ENCODE assay signal across 14 mouse cellular contexts in genomic region chr7:65141907-65142698, GRCm38 (mm10). TPM values are rescaled to one million over a fixed set of nuclear protein-coding genes. Genes with fewer than 3 reads are reported as not detected.
DNase-seq lines count a peak whose midpoint lies in the region; ATAC-seq and TF ChIP-seq lines count a peak whose summit lies in the region.
"Had no signal": no experiment of that assay in that cellular context is flagged by ENCODE, and none has a peak within 500 bp of the region (broad histone marks: within the 10 kb centered on the region; RNA-seq: fewer than 3 reads in every experiment).

No protein-coding gene starts in this region.

- no peaks in the 10 kb centered on the region for H3K27me3 ChIP-seq in forebrain, postnatal 0 days (ENCODE audit: insufficient read depth, low read length)
- H3K27me3 ChIP-seq in forebrain, embryonic 12.5 days: no peaks in the 10 kb centered on the region
- no peaks in the 10 kb centered on the region for H3K27me3 ChIP-seq in Patski

- H3K4me2 ChIP-seq in forebrain, postnatal 0 days (ENCODE audit: low read depth): no peak overlapping the region
- no peak overlapping the region for H3K4me2 ChIP-seq in forebrain, embryonic 12.5 days

- CTCF ChIA-PET in Patski (lab: Charles Lee): no interaction called here

- ATAC-seq in forebrain, postnatal 0 days: peak; percentile 34; the same call in 1 of the 2 replicates
- ATAC-seq in forebrain, embryonic 12.5 days (ENCODE audit: low FRiP score): no peak
- peak; percentile 77 for ATAC-seq in Patski
- ATAC-seq: inflammation-experienced regulatory T-cells, adult 6 months had no signal

- no peaks in the 10 kb centered on the region for H3K4me1 ChIP-seq in forebrain, postnatal 0 days (ENCODE audit: insufficient read depth)
- H3K4me1 ChIP-seq in forebrain, embryonic 12.5 days: peaks cover 4% of the 10 kb centered on the region; the same call in 1 of the 2 replicates

- POLR2A ChIA-PET in Patski (lab: Charles Lee): no interaction called here

- H3K27ac ChIP-seq in forebrain, postnatal 0 days (ENCODE audit: low read depth, low read length): no peak overlapping the region
- no peak overlapping the region for H3K27ac ChIP-seq in forebrain, embryonic 12.5 days

- in situ Hi-C loops in Patski (cut with MboI; ENCODE audit: low pct_unique_long_range_greater_than_20kb): loop anchor here (10.0 kb wide), 1 partner anchor 187 kb away; no protein-coding TSS in a partner anchor

- DNase-seq in forebrain, postnatal 0 days: peak; percentile 29
- DNase-seq in layer of hippocampus, postnatal 10 days (ENCODE audit: low spot score in 2 of 2): peak; percentile 28 to 39
- no peak for DNase-seq in layer of hippocampus, adult 9-11 months
- DNase-seq in Patski (ENCODE audit: low read depth, low spot score): peak; percentile 68
- peak; percentile 40 for DNase-seq in kidney, postnatal 10 days
- DNase-seq in urinary bladder, postnatal 10 days (ENCODE audit: low spot score): no peak
- DNase-seq: gastrocnemius, postnatal 25 days; lung, postnatal 36 days had no signal

- H3K9me3 ChIP-seq in forebrain, postnatal 0 days (ENCODE audit: low read length): no peaks in the 10 kb centered on the region
- H3K9me3 ChIP-seq in forebrain, embryonic 12.5 days: no peaks in the 10 kb centered on the region

- 40% methylated on average over 6 of the region's 6 CpGs for WGBS in forebrain, postnatal 0 days
- WGBS in forebrain, embryonic 12.5 days: 77% methylated on average over 6 of the region's 6 CpGs

- TF ChIP-seq CTCF in forebrain, postnatal 0 days (IDR thresholded peaks at IDR 0.05; ENCODE audit: low read depth): no peak
- no peak for TF ChIP-seq CTCF in Patski (IDR thresholded peaks at IDR 0.05)

- H3K4me3 ChIP-seq in forebrain, postnatal 0 days (ENCODE audit: low read depth, low read length): no peak overlapping the region
- H3K4me3 ChIP-seq in forebrain, embryonic 12.5 days (replicated peaks): no peak overlapping the region
- H3K4me3 ChIP-seq: erythroblast, embryonic 14.5 days had no signal

- H3K9ac ChIP-seq in forebrain, postnatal 0 days: no peak overlapping the region
- no peak overlapping the region for H3K9ac ChIP-seq in forebrain, embryonic 12.5 days

- no peaks in the 10 kb centered on the region for H3K36me3 ChIP-seq in forebrain, postnatal 0 days (ENCODE audit: insufficient read depth)
- no peaks in the 10 kb centered on the region for H3K36me3 ChIP-seq in forebrain, embryonic 12.5 days (replicated peaks)

RNA-seq across cellular contexts. Expression of gene Fam189a1, which starts 14.3 kb away (rescaled TPM):
- 13.0 and 20.8 TPM in 2 replicates for total RNA-seq in forebrain, postnatal 0 days (2014; rRNA removed)
- polyA plus RNA-seq in forebrain, postnatal 0 days (2015; fragmentation: Nextera tagmentation; extraction: Ambion mirVana): 7.9 and 15.2 TPM in 2 replicates
- polyA plus RNA-seq in forebrain, embryonic 12.5 days (2016; fragmentation: Nextera tagmentation; extraction: Ambion mirVana): 2.8 and 5.4 TPM in 2 replicates
- 10 to 100 TPM; 72.4 to 90.3 TPM for total RNA-seq in layer of hippocampus, postnatal 10 days (2021)
- 2.7 TPM for polyA plus RNA-seq in Patski (2021)
- total RNA-seq: CH12.LX; common myeloid progenitor, adult 5-6 weeks; liver, adult 2 months had no signal
- polyA plus RNA-seq: erythroblast, embryonic 14.5 days had no signal

Comparison
In these comparisons a context has a peak if more than half of its experiments do, and no peak if none do; other contexts are left out.
1. DNase-seq: peak in forebrain, postnatal 0 days (single experiment), layer of hippocampus, postnatal 10 days (2 of 2), Patski (single experiment) and kidney, postnatal 10 days (single experiment); none in layer of hippocampus, adult 9-11 months (single experiment) and urinary bladder, postnatal 10 days (single experiment).